Comparison of ENCODE assay signal across 8 mouse cellular contexts in genomic region chr17:15622913-15623312, GRCm38 (mm10). TPM values are rescaled to one million over a fixed set of nuclear protein-coding genes. Genes with fewer than 3 reads are reported as not detected.
DNase-seq lines count a peak whose midpoint lies in the region; ATAC-seq and TF ChIP-seq lines count a peak whose summit lies in the region.

No protein-coding gene starts in this region.

- no peaks in the 10 kb centered on the region for H3K4me1 ChIP-seq in heart, embryonic 11.5 days (ENCODE audit: control insufficient read depth, insufficient read depth, low read length)
- H3K4me1 ChIP-seq in spleen, adult 2 months (ENCODE audit: control insufficient read depth, insufficient read depth, insufficient read length), result no peaks in the 10 kb centered on the region

- H3K4me3 ChIP-seq in heart, embryonic 11.5 days (ENCODE audit: low read depth, low read length), result no peak overlapping the region
- H3K4me3 ChIP-seq in spleen, adult 2 months (ENCODE audit: extremely low read depth, insufficient read depth, insufficient read length), result no peak overlapping the region; the same call in 1 of the 2 replicates

- no peak overlapping the region for H3K9ac ChIP-seq in heart, embryonic 11.5 days (ENCODE audit: low read depth, low read length)

- no peaks in the 10 kb centered on the region for H3K27me3 ChIP-seq in heart, embryonic 11.5 days (ENCODE audit: control insufficient read depth, insufficient read depth, low read length)
- no peaks in the 10 kb centered on the region for H3K27me3 ChIP-seq in spleen, adult 2 months (ENCODE audit: control insufficient read depth, insufficient read depth, low read length)

- peak; percentile 3 to 4 for DNase-seq in heart, adult 9 months (ENCODE audit: low spot score in 2 of 2)
- peak in 1 of 2 experiments; percentile 6 for DNase-seq in spleen, adult 2 months (ENCODE audit: low read depth in 1 of 2, low spot score in 2 of 2)
- no peak for DNase-seq in spleen, adult 12 weeks (ENCODE audit: low spot score)
- DNase-seq in adrenal gland, postnatal 36 days, result peak; percentile 10 to 26
- peak; percentile 30 to 46 for DNase-seq in kidney, postnatal 36 days
- peak; percentile 43 for DNase-seq in thymus, postnatal 4 days
- no peak for DNase-seq in spleen, postnatal 10 days (ENCODE audit: low spot score in 2 of 2)

- no peak overlapping the region for H3K4me2 ChIP-seq in heart, embryonic 11.5 days

- H3K9me3 ChIP-seq in heart, embryonic 11.5 days (replicated peaks; ENCODE audit: control insufficient read depth, low read length), result no peaks in the 10 kb centered on the region

- peak; percentile 2; the same call in 1 of the 2 replicates for TF ChIP-seq CTCF in spleen, adult 2 months (IDR thresholded peaks at IDR 0.05; ENCODE audit: extremely low read depth, insufficient read depth, insufficient read length, insufficient replicate concordance)

- no peak for TF ChIP-seq POLR2A in spleen, adult 2 months (IDR thresholded peaks at IDR 0.05; ENCODE audit: low read depth, low read length)

- WGBS in heart, embryonic 11.5 days (ENCODE audit: insufficient replicate concordance), result 5% methylated on average over 2 of the region's 2 CpGs
- 7% methylated on average over 2 of the region's 2 CpGs for WGBS in spleen, adult 2 months

- no peak overlapping the region for H3K27ac ChIP-seq in heart, embryonic 11.5 days (ENCODE audit: low read depth, low read length)
- no peak overlapping the region for H3K27ac ChIP-seq in spleen, adult 2 months (ENCODE audit: insufficient read depth, low read length)

- no peaks in the 10 kb centered on the region for H3K36me3 ChIP-seq in heart, embryonic 11.5 days (ENCODE audit: control insufficient read depth, insufficient read depth, low read length)
- no peaks in the 10 kb centered on the region for H3K36me3 ChIP-seq in spleen, adult 2 months (ENCODE audit: control insufficient read depth, insufficient read depth, low read length)

- no peak for ATAC-seq in heart, embryonic 11.5 days (replicated peaks; ENCODE audit: insufficient number of reproducible peaks, low FRiP score, low TSS enrichment)

RNA-seq across cellular contexts. Expression of gene Prdm9, which starts 58.8 kb away (rescaled TPM):
- 1.0 and 1.2 TPM in 2 replicates for polyA plus RNA-seq in heart, embryonic 11.5 days (2014; fragmentation: Nextera tagmentation; extraction: Ambion mirVana)
- polyA plus RNA-seq in spleen, adult 2 months (2012; rRNA removed), result 2.3 and 2.4 TPM in 2 replicates
- 1 to 10 TPM; 4.1 to 4.6 TPM for total RNA-seq in adrenal gland, postnatal 36 days (2021)

Comparison
In these comparisons a context has a peak if more than half of its experiments do, and no peak if none do; other contexts are left out.
1. DNase-seq: peak in heart, adult 9 months (2 of 2), adrenal gland, postnatal 36 days (2 of 2), kidney, postnatal 36 days (2 of 2) and thymus, postnatal 4 days (single experiment); none in spleen, adult 12 weeks (single experiment) and spleen, postnatal 10 days (0 of 2).